ENCODE assay signal across 8 mouse cellular contexts in the genomic region with DNA sequence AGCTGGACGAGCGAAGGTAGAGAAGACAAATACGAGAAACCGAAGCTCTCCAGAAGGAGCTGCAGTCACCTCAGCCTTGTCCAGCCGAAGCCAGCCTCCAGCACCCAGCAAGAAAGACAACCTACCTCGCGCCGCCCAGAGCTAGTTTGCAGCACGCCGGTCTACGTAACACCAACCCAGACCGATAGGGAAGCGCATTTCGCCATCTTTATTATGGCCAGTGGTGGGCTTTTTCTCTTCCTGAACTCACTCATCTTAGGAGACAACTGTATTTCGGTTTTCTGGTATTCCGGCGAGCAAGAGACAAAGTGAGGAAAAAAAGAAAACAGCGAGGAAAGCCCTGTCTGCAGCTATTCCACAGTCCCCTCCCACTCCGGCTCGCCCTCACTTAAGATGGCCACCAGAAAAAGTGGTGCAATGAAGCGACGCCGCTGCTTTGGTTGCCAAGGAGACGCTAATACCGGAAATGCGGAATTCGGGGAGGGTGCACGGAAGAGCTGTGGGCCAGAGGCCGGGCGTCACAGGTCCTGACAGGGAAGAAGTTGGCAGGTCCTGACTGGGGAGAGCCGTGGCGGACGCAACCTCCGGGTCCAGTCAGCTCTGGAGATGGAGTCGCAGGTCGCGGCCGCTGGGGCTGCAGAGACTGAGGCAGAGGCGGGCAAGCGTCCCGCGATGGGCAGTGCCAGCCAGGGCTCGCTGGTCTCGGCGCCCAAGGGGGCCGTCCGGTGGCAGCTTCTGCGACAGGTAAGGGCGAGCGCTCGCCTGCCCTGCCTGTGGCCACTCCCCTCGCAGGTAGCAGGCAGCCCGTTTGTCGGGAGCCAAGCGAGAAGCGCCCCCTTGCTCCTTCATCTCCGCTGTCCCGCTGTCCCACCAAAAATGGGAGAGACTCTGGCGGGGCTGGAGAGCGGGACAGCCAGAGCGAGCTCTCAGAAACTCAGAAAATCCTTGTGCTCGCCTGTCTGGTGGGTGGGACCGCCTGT. TPM values are rescaled to one million over a fixed set of nuclear protein-coding genes. Genes with fewer than 3 reads are reported as not detected.
DNase-seq lines count a peak whose midpoint lies in the region; ATAC-seq lines count a peak whose summit lies in the region.

A gene (minus strand): TSS at position 122 of the 980 bp plus-strand sequence.
A gene (plus strand): TSS at position 433 of the 980 bp plus-strand sequence.

- H3K4me1 ChIP-seq in hindbrain, embryonic 16.5 days (ENCODE audit: control insufficient read depth, insufficient read depth, low read depth, low read length): peaks cover 18% of the 10 kb centered on the region

- H3K4me3 ChIP-seq in hindbrain, embryonic 16.5 days (ENCODE audit: low read length): peak within 1 kb of the TSS; percentile 93
- H3K4me3 ChIP-seq in macrophage (ENCODE audit: inconsistent target): peak within 1 kb of the TSS; percentile 89

- peak within 1 kb of the TSS; percentile 92 for H3K27ac ChIP-seq in hindbrain, embryonic 16.5 days (ENCODE audit: low read depth, low read length)
- H3K27ac ChIP-seq in macrophage: peak within 1 kb of the TSS; percentile 80

- H3K4me2 ChIP-seq in hindbrain, embryonic 16.5 days (ENCODE audit: low read length): peak within 1 kb of the TSS; percentile 87

- no peaks in the 10 kb centered on the region for H3K9me3 ChIP-seq in hindbrain, embryonic 16.5 days (ENCODE audit: control insufficient read depth, low read length)

- peak; percentile 97 for ATAC-seq in hindbrain, embryonic 16.5 days

- no peaks in the 10 kb centered on the region for H3K79me2 ChIP-seq in macrophage (ENCODE audit: inconsistent target)

- DNase-seq in WW6 (ENCODE audit: low read depth, low spot score): peak; percentile 92
- DNase-seq in cerebellum, postnatal 4 days (ENCODE audit: low spot score in 2 of 2): peak; percentile 83 to 93
- peak; percentile 98 for DNase-seq in gastrocnemius, adult 18-20 months (ENCODE audit: low spot score)
- DNase-seq in left cerebral cortex, adult 18-20 months (ENCODE audit: low spot score in 2 of 2): peak; percentile 94 to 95
- peak; percentile 98 for DNase-seq in right cerebral cortex, adult 18-20 months
- peak; percentile 91 for DNase-seq in urinary bladder, postnatal 10 days (ENCODE audit: low spot score)

- H3K9ac ChIP-seq in hindbrain, embryonic 16.5 days (ENCODE audit: low read depth, low read length): peak within 1 kb of the TSS; percentile 91

- H3K36me3 ChIP-seq in hindbrain, embryonic 16.5 days (ENCODE audit: control insufficient read depth, insufficient read depth, low read length): no peaks in the 10 kb centered on the region
- H3K36me3 ChIP-seq in macrophage (ENCODE audit: inconsistent target): no peaks in the 10 kb centered on the region

- under 1% methylated on average over 57 of the region's 63 CpGs for WGBS in hindbrain, embryonic 16.5 days
- WGBS in macrophage (ENCODE audit: missing documents): under 1% methylated on average over 63 of the region's 63 CpGs

- no peaks in the 10 kb centered on the region for H3K27me3 ChIP-seq in hindbrain, embryonic 16.5 days (replicated peaks; ENCODE audit: control insufficient read depth, insufficient read depth, low read length)

RNA-seq across cellular contexts. Expression of the first gene that starts in this region (rescaled TPM):
- total RNA-seq in gastrocnemius, adult 18-20 months (2021): 10 to 100 TPM; 18.3 to 20.8 TPM
- 131 and 151 TPM in 2 replicates for polyA plus RNA-seq in hindbrain, embryonic 16.5 days (2015; fragmentation: Nextera tagmentation; extraction: Ambion mirVana)
- 100 to 1,000 TPM; 397 to 410 TPM for total RNA-seq in left cerebral cortex, adult 18-20 months (2021)
- total RNA-seq in macrophage (2018; cell fraction: chromatin; rRNA removed): 10 to 100 TPM in 24 of 26 experiments, 1 to 10 TPM in 2; 5.0 to 59.5 (median 39.9) TPM
- 10 to 100 TPM in 23 of 26 experiments, 1 to 10 TPM in 3; 8.3 to 14.3 (median 12.3) TPM for total RNA-seq in macrophage (2018; cell fraction: cytosol; rRNA removed)
- total RNA-seq in macrophage (2018; cell fraction: nucleus; rRNA removed): 10 to 100 TPM in 24 of 26 experiments, 1 to 10 TPM in 2; 6.2 to 54.4 (median 28.8) TPM
- 10.6 to 12.9 TPM (median 11.9 TPM) in 3 replicates for polyA plus RNA-seq in macrophage (2018)

RNA-seq across cellular contexts. Expression of the second gene that starts in this region (rescaled TPM):
- total RNA-seq in gastrocnemius, adult 18-20 months (2021): 1 to 10 TPM in 1 of 2 experiments, under 1 TPM in 1; 0.57 to 1.2 TPM
- polyA plus RNA-seq in hindbrain, embryonic 16.5 days (2015; fragmentation: Nextera tagmentation; extraction: Ambion mirVana): 20.1 and 22.9 TPM in 2 replicates
- total RNA-seq in left cerebral cortex, adult 18-20 months (2021): 10 to 100 TPM; 10.9 to 12.3 TPM
- total RNA-seq in macrophage (2018; cell fraction: chromatin; rRNA removed): 10 to 100 TPM in 24 of 26 experiments, 1 to 10 TPM in 2; 4.8 to 28.7 (median 19.9) TPM
- 1 to 10 TPM; 2.2 to 5.0 (median 3.2) TPM for total RNA-seq in macrophage (2018; cell fraction: cytosol; rRNA removed)
- total RNA-seq in macrophage (2018; cell fraction: nucleus; rRNA removed): 10 to 100 TPM in 16 of 26 experiments, 1 to 10 TPM in 10; 3.4 to 23.1 (median 11.7) TPM
- polyA plus RNA-seq in macrophage (2018): 1.6 to 4.7 TPM (median 2.5 TPM) in 3 replicates

Comparison
In these comparisons a context has a peak if more than half of its experiments do, and no peak if none do; other contexts are left out.
1. Peak in every context shown above with its lines: DNase-seq, ATAC-seq, H3K4me3 ChIP-seq and H3K27ac ChIP-seq.
2. RNA of the first gene that starts in this region (total RNA-seq): 397 to 410 TPM in left cerebral cortex, adult 18-20 months; 18.3 to 20.8 TPM in gastrocnemius, adult 18-20 months; every median in the first group is over 10 times any median in the second.
3. RNA of the second gene that starts in this region (total RNA-seq): 10.9 to 12.3 TPM in left cerebral cortex, adult 18-20 months; 0.57 to 1.2 TPM in gastrocnemius, adult 18-20 months; every median in the first group is over 4 times any median in the second.